ENCODE assay signal across 10 mouse cellular contexts in the genomic region with DNA sequence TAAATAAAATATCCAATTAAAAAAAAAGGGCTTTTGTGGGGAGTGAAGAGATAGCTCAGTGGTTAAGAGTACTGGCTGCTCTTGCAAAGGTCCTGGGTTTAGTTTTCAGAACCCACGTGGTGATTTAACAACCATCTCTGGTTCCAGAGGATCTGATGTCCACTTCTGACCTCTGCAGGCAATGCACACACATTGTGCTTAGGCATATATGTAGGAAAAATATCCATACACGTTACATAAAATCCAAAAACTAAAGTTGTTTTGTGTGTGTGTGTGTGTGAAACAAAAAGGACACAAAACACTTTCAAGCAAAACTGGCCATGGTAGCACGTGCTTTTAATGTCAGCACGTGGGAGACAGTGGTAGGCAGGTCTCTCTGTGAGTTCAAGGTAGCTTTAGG. TPM values are rescaled to one million over a fixed set of nuclear protein-coding genes. Genes with fewer than 3 reads are reported as not detected.
"Had no signal": no experiment of that assay in that cellular context is flagged by ENCODE, and none has a peak within 500 bp of the region (broad histone marks: within the 10 kb centered on the region; RNA-seq: fewer than 3 reads in every experiment).

No protein-coding gene starts in this region.

- H3K27me3 ChIP-seq: lung, embryonic 15.5 days had no signal

- H3K36me3 ChIP-seq: limb, embryonic 10.5 days; liver, embryonic 12.5 days; lung, embryonic 15.5 days had no signal

- H3K9ac ChIP-seq: liver, embryonic 12.5 days; lung, embryonic 15.5 days had no signal

- H3K27ac ChIP-seq: liver, embryonic 12.5 days; lung, embryonic 15.5 days had no signal

- ATAC-seq: liver, embryonic 12.5 days had no signal

- DNase-seq: kidney, adult 8-10 months; kidney, postnatal 4 days; lung, postnatal 36 days; right cerebral cortex, postnatal 14 days; thymus, adult 2 months; thymus, postnatal 36 days had no signal

- H3K9me3 ChIP-seq: limb, embryonic 10.5 days; liver, embryonic 12.5 days; lung, embryonic 15.5 days had no signal

RNA-seq across cellular contexts. Expression of gene Ak5, which starts 44.8 kb away (rescaled TPM):
- polyA plus RNA-seq: small intestine, adult 2 months had no signal
